In genomic region chr14:25119999-25120398, GRCm38 (mm10) we compare ENCODE assay signal across 18 mouse cellular contexts.
DNase-seq lines count a peak whose midpoint lies in the region; ATAC-seq and TF ChIP-seq lines count a peak whose summit lies in the region.
"Had no signal": no experiment of that assay in that cellular context is flagged by ENCODE, and none has a peak within 500 bp of the region (broad histone marks: within the 10 kb centered on the region; RNA-seq: fewer than 3 reads in every experiment).

No protein-coding gene starts in this region.

- CTCF ChIA-PET in Patski (lab: Charles Lee): interaction anchor here (1.3 to 1.5 kb wide), 2 partner anchors 17 to 445 kb away, joined by 3 read pairs; no protein-coding TSS in a partner anchor

- ATAC-seq in Patski: no peak
- ATAC-seq: activated CD4-positive, CD25-positive, alpha-beta regulatory T cell, adult 4 months; hindbrain, embryonic 16.5 days had no signal

- H3K4me3 ChIP-seq in heart, adult 2 months: no peak overlapping the region
- no peak overlapping the region for H3K4me3 ChIP-seq in left cerebral cortex, adult 2 months
- H3K4me3 ChIP-seq: heart, embryonic 15.5 days; megakaryocyte, embryonic 14.5 days; neural tube, embryonic 15.5 days had no signal

- H3K4me1 ChIP-seq in heart, adult 2 months (ENCODE audit: control insufficient read depth, insufficient read depth, low read length): no peaks in the 10 kb centered on the region
- H3K4me1 ChIP-seq: heart, embryonic 15.5 days had no signal

- no peak for DNase-seq in heart, adult 2 months
- DNase-seq in heart, postnatal 14 days: no peak
- no peak for DNase-seq in left cerebral cortex, adult 2 months (ENCODE audit: extremely low spot score in 1 of 2, low spot score in 2 of 2)
- no peak for DNase-seq in left cerebral cortex, adult 18-20 months (ENCODE audit: low spot score in 2 of 2)
- no peak for DNase-seq in Patski (ENCODE audit: low read depth, low spot score)
- peak; percentile 32 for DNase-seq in retina, postnatal 1 day
- no peak for DNase-seq in spleen, postnatal 14 days (ENCODE audit: low spot score in 2 of 2)
- DNase-seq: adrenal gland, postnatal 36 days; cerebellum, adult 18-20 months; kidney, postnatal 14 days; layer of hippocampus, postnatal 36 days; lung, adult 2 months; right cerebral cortex, adult 18-20 months had no signal

- H3K27me3 ChIP-seq in heart, adult 2 months (ENCODE audit: control insufficient read depth, insufficient read depth, low read length): no peaks in the 10 kb centered on the region
- no peaks in the 10 kb centered on the region for H3K27me3 ChIP-seq in Patski
- H3K27me3 ChIP-seq: heart, embryonic 15.5 days; neural tube, embryonic 15.5 days had no signal

- no peak for TF ChIP-seq EP300 in heart, adult 2 months (IDR thresholded peaks at IDR 0.05; ENCODE audit: insufficient read depth, low read depth, low read length)

- peak; percentile 14; the same call in 1 of the 2 replicates for TF ChIP-seq CTCF in heart, adult 2 months (IDR thresholded peaks at IDR 0.05)
- peak; percentile 18 for TF ChIP-seq CTCF in left cerebral cortex, adult 2 months (IDR thresholded peaks at IDR 0.05)
- TF ChIP-seq CTCF in Patski (IDR thresholded peaks at IDR 0.05): peak; percentile 64

- TF ChIP-seq POLR2A in heart, adult 2 months (IDR thresholded peaks at IDR 0.05; ENCODE audit: insufficient read depth, low read depth, low read length): no peak

- WGBS in heart, adult 2 months: 85% methylated on average over 4 of the region's 4 CpGs

- POLR2A ChIA-PET in Patski (lab: Charles Lee): no interaction called here

- no peaks in the 10 kb centered on the region for H3K79me2 ChIP-seq in heart, adult 2 months (replicated peaks; ENCODE audit: control insufficient read depth, insufficient read depth, low read length)

- intact Hi-C loops in heart, adult 2 months (cut with DNase I): loop anchor here (5.0 to 10.0 kb wide), 3 partner anchors 115 to 615 kb away; no protein-coding TSS in a partner anchor
- intact Hi-C loops in heart, postnatal 14 days (cut with DNase I): loop anchor here (5.0 kb wide), 3 partner anchors 187 to 343 kb away; no protein-coding TSS in a partner anchor
- intact Hi-C loops in left cerebral cortex, adult 2 months (cut with DNase I): loop anchor here (2.0 to 10.0 kb wide), 3 partner anchors 337 to 615 kb away; partner anchors contain the start of gene Zmiz1

- no peak overlapping the region for H3K9ac ChIP-seq in heart, adult 2 months (ENCODE audit: low read depth, low read length)
- H3K9ac ChIP-seq: heart, embryonic 15.5 days; neural tube, embryonic 15.5 days had no signal

- no peak overlapping the region for H3K27ac ChIP-seq in heart, adult 2 months
- H3K27ac ChIP-seq in left cerebral cortex, adult 2 months: no peak overlapping the region
- H3K27ac ChIP-seq: heart, embryonic 15.5 days; neural tube, embryonic 15.5 days had no signal

- no peaks in the 10 kb centered on the region for H3K36me3 ChIP-seq in heart, adult 2 months (ENCODE audit: control insufficient read depth, insufficient read depth, low read length)
- H3K36me3 ChIP-seq: heart, embryonic 15.5 days; neural tube, embryonic 15.5 days had no signal

- in situ Hi-C loops in Patski (cut with MboI; ENCODE audit: low pct_unique_long_range_greater_than_20kb): loop anchor here (5.0 kb wide), 3 partner anchors 252 to 348 kb away; no protein-coding TSS in a partner anchor

Comparison
In these comparisons a context has a peak if more than half of its experiments do, and no peak if none do; other contexts are left out.
1. CTCF ChIP-seq: peak in every context shown above with its lines; median percentile 64 in Patski; 18 in left cerebral cortex, adult 2 months; 14 in heart, adult 2 months.